9 mouse cellular contexts compared by ENCODE assay signal in the genomic region with DNA sequence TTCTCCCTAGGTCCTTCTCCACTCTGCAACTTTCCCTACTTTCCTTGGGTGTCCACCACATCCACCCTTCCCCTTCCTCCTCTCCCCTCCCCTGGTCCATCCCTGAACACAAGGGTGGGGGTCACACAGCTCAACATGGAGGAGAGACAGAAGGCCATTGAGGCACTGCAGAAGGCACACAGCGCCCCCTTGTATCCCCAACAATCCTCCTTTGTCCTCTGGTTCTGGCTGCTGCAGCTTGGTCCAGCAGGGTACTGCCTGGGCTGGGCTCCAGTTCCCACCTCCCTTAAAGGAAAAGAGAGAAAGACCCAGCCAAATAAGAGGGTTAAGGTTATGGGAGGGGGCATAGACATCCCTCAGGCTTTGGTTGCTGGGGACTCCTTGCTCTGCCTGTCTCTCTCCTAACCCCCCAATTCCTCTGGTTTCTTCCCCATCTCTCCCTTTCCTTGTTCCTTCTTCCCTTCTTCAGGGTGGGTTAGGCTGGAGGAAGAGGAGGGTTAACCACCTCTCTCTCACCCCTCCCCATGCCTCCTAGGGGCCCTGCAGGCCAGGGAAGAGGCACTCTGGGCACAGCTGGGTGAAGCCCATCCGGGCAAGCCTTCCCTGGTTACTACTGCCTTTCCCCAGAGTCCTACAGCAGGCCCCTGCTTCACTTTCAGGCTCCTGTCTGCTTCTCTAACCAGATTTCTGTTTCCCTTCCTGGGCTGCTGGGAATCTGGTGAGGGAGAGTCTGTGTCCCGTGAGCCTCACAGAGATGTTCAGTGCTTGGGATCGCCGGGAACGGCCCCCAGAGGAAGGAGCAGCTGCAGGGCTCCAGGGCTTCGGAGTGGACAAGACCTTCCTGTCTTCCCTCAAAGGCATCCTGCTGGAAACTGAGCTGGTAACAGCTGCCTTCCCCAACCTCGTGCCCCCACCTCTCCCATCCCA. TPM values are rescaled to one million over a fixed set of nuclear protein-coding genes. Genes with fewer than 3 reads are reported as not detected.
A peak's percentile ranks its signal among the peaks of the same experiment; 100 is the strongest.
DNase-seq lines count a peak whose midpoint lies in the region; ATAC-seq and TF ChIP-seq lines count a peak whose summit lies in the region.
"Had no signal": no experiment of that assay in that cellular context is flagged by ENCODE, and none has a peak within 500 bp of the region (broad histone marks: within the 10 kb centered on the region; RNA-seq: fewer than 3 reads in every experiment).

TSS of gene Cmtm5 (plus strand) at position 358 of the 927 bp plus-strand sequence.

- H3K4me1 ChIP-seq in kidney, postnatal 0 days (replicated peaks; ENCODE audit: insufficient read depth, low read length), result peaks cover 13% of the 10 kb centered on the region
- H3K4me1 ChIP-seq in forebrain, embryonic 16.5 days (replicated peaks; ENCODE audit: control insufficient read depth, insufficient read depth, low read length), result peaks cover 3% of the 10 kb centered on the region; the same call in 1 of the 2 replicates
- H3K4me1 ChIP-seq in midbrain, embryonic 13.5 days (replicated peaks), result peaks cover 16% of the 10 kb centered on the region

- peak within 1 kb of the TSS; percentile 47 for H3K27ac ChIP-seq in kidney, postnatal 0 days
- H3K27ac ChIP-seq in forebrain, embryonic 16.5 days (ENCODE audit: low read length), result peak within 1 kb of the TSS; percentile 24; the same call in 1 of the 2 replicates
- H3K27ac ChIP-seq in layer of hippocampus, adult 2 months, result peak within 1 kb of the TSS; percentile 95
- H3K27ac ChIP-seq in midbrain, embryonic 13.5 days, result 0 out of 2 replicates have a peak within 1 kb of the TSS, but pooled peaks have one; percentile 30

- 22% methylated on average over 8 of the region's 8 CpGs for WGBS in kidney, postnatal 0 days
- 40% methylated on average over 8 of the region's 8 CpGs for WGBS in forebrain, embryonic 16.5 days
- 43% methylated on average over 8 of the region's 8 CpGs for WGBS in midbrain, embryonic 13.5 days

- H3K4me2 ChIP-seq in kidney, postnatal 0 days (ENCODE audit: low read length), result no peak within 1 kb of the TSS
- H3K4me2 ChIP-seq in forebrain, embryonic 16.5 days (ENCODE audit: low read length), result no peak within 1 kb of the TSS
- H3K4me2 ChIP-seq in midbrain, embryonic 13.5 days (replicated peaks), result no peak within 1 kb of the TSS

- no peak within 1 kb of the TSS for H3K4me3 ChIP-seq in kidney, postnatal 0 days (replicated peaks; ENCODE audit: low read depth, low read length)
- H3K4me3 ChIP-seq in forebrain, embryonic 16.5 days (replicated peaks; ENCODE audit: low read length), result no peak within 1 kb of the TSS
- H3K4me3 ChIP-seq in layer of hippocampus, adult 2 months, result peak within 1 kb of the TSS; percentile 53
- no peak within 1 kb of the TSS for H3K4me3 ChIP-seq in midbrain, embryonic 13.5 days (replicated peaks)

- TF ChIP-seq CTCF in kidney, postnatal 0 days (IDR thresholded peaks at IDR 0.05; ENCODE audit: low read depth), result peak; percentile 38; the same call in 1 of the 2 replicates
- peak; percentile 64 for TF ChIP-seq CTCF in layer of hippocampus, adult 2 months (conservative IDR thresholded peaks at IDR 0.05)

- peak within 1 kb of the TSS; percentile 35; the same call in 1 of the 2 replicates for H3K9ac ChIP-seq in kidney, postnatal 0 days (ENCODE audit: low read depth, low read length)
- H3K9ac ChIP-seq in forebrain, embryonic 16.5 days (replicated peaks; ENCODE audit: low read depth, low read length), result 0 out of 2 replicates have a peak within 1 kb of the TSS, but pooled peaks have one; percentile 26
- peak within 1 kb of the TSS; percentile 44; the same call in 1 of the 2 replicates for H3K9ac ChIP-seq in midbrain, embryonic 13.5 days (replicated peaks)

- no peak for DNase-seq in kidney, postnatal 0 days (ENCODE audit: low spot score)
- DNase-seq in kidney, postnatal 14 days, result no peak
- peak; percentile 64 to 88 for DNase-seq in layer of hippocampus, adult 2 months (ENCODE audit: low spot score in 2 of 2)
- DNase-seq in adrenal gland, postnatal 25 days, result no peak
- no peak for DNase-seq in spleen, postnatal 14 days (ENCODE audit: low spot score in 2 of 2)
- DNase-seq in testis, postnatal 10 days (ENCODE audit: low spot score), result no peak

- no peaks in the 10 kb centered on the region for H3K9me3 ChIP-seq in kidney, postnatal 0 days (replicated peaks; ENCODE audit: low read length)
- H3K9me3 ChIP-seq in forebrain, embryonic 16.5 days (ENCODE audit: control insufficient read depth, low read length), result no peaks in the 10 kb centered on the region
- H3K9me3 ChIP-seq in midbrain, embryonic 13.5 days, result no peaks in the 10 kb centered on the region

- peak; percentile 11; the same call in 1 of the 2 replicates for ATAC-seq in kidney, postnatal 0 days (replicated peaks; ENCODE audit: low FRiP score, low read depth)
- peak; percentile 71 for ATAC-seq in forebrain, embryonic 16.5 days
- 0 out of 2 replicates have a peak, but pooled peaks have one; percentile 48 for ATAC-seq in midbrain, embryonic 13.5 days

- H3K27me3 ChIP-seq in kidney, postnatal 0 days (ENCODE audit: insufficient read depth, low read length), result no peaks in the 10 kb centered on the region
- no peaks in the 10 kb centered on the region for H3K27me3 ChIP-seq in forebrain, embryonic 16.5 days (replicated peaks; ENCODE audit: control insufficient read depth, insufficient read depth, low read length)
- no peaks in the 10 kb centered on the region for H3K27me3 ChIP-seq in midbrain, embryonic 13.5 days

- no peaks in the 10 kb centered on the region for H3K36me3 ChIP-seq in kidney, postnatal 0 days (ENCODE audit: insufficient read depth, low read length)
- H3K36me3 ChIP-seq in forebrain, embryonic 16.5 days (ENCODE audit: control insufficient read depth, insufficient read depth), result no peaks in the 10 kb centered on the region
- H3K36me3 ChIP-seq in midbrain, embryonic 13.5 days, result no peaks in the 10 kb centered on the region

RNA-seq across cellular contexts. Expression of gene Cmtm5, which starts in this region (rescaled TPM):
- 1.9 and 2.1 TPM in 2 replicates for polyA plus RNA-seq in kidney, postnatal 0 days (2015; fragmentation: Nextera tagmentation; extraction: Ambion mirVana)
- 3.7 and 4.0 TPM in 2 replicates for polyA plus RNA-seq in forebrain, embryonic 16.5 days (2015; fragmentation: Nextera tagmentation; extraction: Ambion mirVana)
- 10 to 100 TPM; 66.9 to 78.4 TPM for total RNA-seq in layer of hippocampus, adult 2 months (2021)
- polyA plus RNA-seq in midbrain, embryonic 13.5 days (2015; fragmentation: Nextera tagmentation; extraction: Ambion mirVana), result 1.9 and 2.0 TPM in 2 replicates
- 0.49 and 1.2 TPM in 2 replicates for total RNA-seq in adrenal gland, postnatal 25 days (2021)
- total RNA-seq: MEL had no signal

Comparison
In these comparisons a context has a peak if more than half of its experiments do, and no peak if none do; other contexts are left out.
1. RNA of gene Cmtm5 (total RNA-seq): 66.9 to 78.4 TPM in layer of hippocampus, adult 2 months; 0.49 to 1.2 TPM in adrenal gland, postnatal 25 days; every median in the first group is over 10 times any median in the second.
2. ATAC-seq: peak in every context shown above with its lines; median percentile 71 in forebrain, embryonic 16.5 days; 48 in midbrain, embryonic 13.5 days; 11 in kidney, postnatal 0 days.
3. DNase-seq: peak in layer of hippocampus, adult 2 months (2 of 2); none in kidney, postnatal 0 days (single experiment), kidney, postnatal 14 days (single experiment), adrenal gland, postnatal 25 days (single experiment), spleen, postnatal 14 days (0 of 2) and testis, postnatal 10 days (single experiment).
4. H3K27ac ChIP-seq: peak in every context shown above with its lines; median percentile 95 in layer of hippocampus, adult 2 months; 47 in kidney, postnatal 0 days; 30 in midbrain, embryonic 13.5 days; 24 in forebrain, embryonic 16.5 days.
5. Peak in every context shown above with its lines, with median percentiles within 50 percentile points of each other: H3K9ac ChIP-seq.